Mouse (Mus musculus) midbrain, embryonic 10.5 days (tissue): Measurements from ENCODE around the gene Derl3. TPM values are rescaled to one million over a fixed set of nuclear protein-coding genes. Genes with fewer than 3 reads are reported as not detected.
"Not testable (repeated sequence)": the region's sequence is repeated elsewhere in the genome, so short reads cannot be mapped to it uniquely, and the experiment has no call there.

Experiments
- DNase-seq: peaks from one replicate; pipeline ENCODE4 v3.0.0-alpha.2; 2017; ENCODE audit warnings: low spot score
- H3K27ac ChIP-seq: fragments of 300-500 bp; sonication (generic); replicated peaks from 2 replicates; pipeline ENCODE4 v1.5.1; 2016; ENCODE audit warnings: mild to moderate bottlenecking
- H3K27me3 ChIP-seq: fragments of 300-500 bp; sonication (generic); 2 replicates; pipeline ENCODE4 v1.6.1; 2016; ENCODE audit warnings: low read depth, mild to moderate bottlenecking; ENCODE audit not compliant: poor library complexity, severe bottlenecking
- H3K36me3 ChIP-seq: fragments of 300-500 bp; sonication (generic); 2 replicates; pipeline ENCODE4 v1.6.1; 2016; ENCODE audit warnings: mild to moderate bottlenecking, moderate library complexity
- H3K4me1 ChIP-seq: fragments of 300-500 bp; sonication (generic); 2 replicates; pipeline ENCODE4 v1.6.1; 2016
- H3K4me3 ChIP-seq: fragments of 300-500 bp; sonication (generic); 2 replicates; pipeline ENCODE4 v1.5.1; 2016; ENCODE audit warnings: mild to moderate bottlenecking, moderate library complexity
- H3K9me3 ChIP-seq: fragments of 300-500 bp; sonication (generic); replicated peaks from 2 replicates; pipeline ENCODE4 v1.6.1; 2016; ENCODE audit warnings: mild to moderate bottlenecking
- WGBS: fragments of 180-500 bp; shearing (Covaris S2); methylation state at CpG from one replicate; pipeline ENCODE4 v1.1.7; 2016; 5-methylcytosine and 5-hydroxymethylcytosine counted together
- polyA plus RNA-seq: library from polyadenylated mRNA; unstranded; fragments of >200 nt; fragmentation: Nextera tagmentation; extraction: Ambion mirVana; gene quantifications from 2 replicates; pipeline ENCODE4 v1.2.1, GENCODE M21; 2016

Derl3 gene
- polyA plus RNA-seq, 1 experiment from 2014 or later: 1.4 TPM

GRCm38 (mm10) chr10:75880351-75880750 lies 12.9 kb upstream of the Derl3 start:
- Histone ChIP-seq H3K4me3 (no peak overlapping the region), H3K4me1 (peaks cover 21% of the 10 kb centered on the region), H3K36me3 (no peaks in the 10 kb centered on the region), H3K9me3 (no peaks in the 10 kb centered on the region), H3K27me3 (peaks cover 7% of the 10 kb centered on the region; the same call in 1 of the 2 replicates), H3K27ac (no peak overlapping the region)
- WGBS: 93% methylated on average over 10 of the region's 10 CpGs
- DNase-seq: no peak

GRCm38 (mm10) chr10:75880771-75881577 lies 12.2 kb upstream of the Derl3 start:
- Histone ChIP-seq H3K9me3 (no peaks in the 10 kb centered on the region), H3K4me1 (peaks cover 21% of the 10 kb centered on the region), H3K4me3 (no peak overlapping the region), H3K27ac (peak overlapping the region; percentile 28; the same call in 1 of the 2 replicates), H3K36me3 (no peaks in the 10 kb centered on the region), H3K27me3 (peaks cover 7% of the 10 kb centered on the region; the same call in 1 of the 2 replicates)
- WGBS: 70% methylated on average over 6 of the region's 6 CpGs
- DNase-seq: no peak

- H3K4me3 ChIP-seq: 0 out of 2 replicates have a peak overlapping the region, but pooled peaks have one; percentile 14
- H3K27me3 ChIP-seq: peaks cover 7% of the 10 kb centered on the region; the same call in 1 of the 2 replicates
These were observed 11.4 kb upstream of the Derl3 start for GRCm38 (mm10) chr10:75881578-75882432.

GRCm38 (mm10) chr10:75882433-75883231 lies 10.6 kb upstream of the Derl3 start:
- 2% methylated on average over 15 of the region's 15 CpGs for WGBS
- Histone ChIP-seq H3K36me3 (no peaks in the 10 kb centered on the region), H3K4me3 (peak overlapping the region; percentile 35), H3K27me3 (peaks cover 7% of the 10 kb centered on the region; the same call in 1 of the 2 replicates), H3K9me3 (no peaks in the 10 kb centered on the region), H3K27ac (peak overlapping the region; percentile 38; the same call in 1 of the 2 replicates), H3K4me1 (peaks cover 21% of the 10 kb centered on the region)
- DNase-seq: no peak

More at GRCm38 (mm10) chr10:75881578-75882432, 11.4 kb upstream of the Derl3 start:
- Histone ChIP-seq H3K4me1 (peaks cover 21% of the 10 kb centered on the region), H3K36me3 (no peaks in the 10 kb centered on the region), H3K27ac (peak overlapping the region; percentile 38; the same call in 1 of the 2 replicates), H3K9me3 (no peaks in the 10 kb centered on the region)
- DNase-seq: no peak
- 14% methylated on average over 20 of the region's 20 CpGs for WGBS

GRCm38 (mm10) chr10:75883232-75883552 lies 10.0 kb upstream of the Derl3 start:
- Histone ChIP-seq H3K27ac (no peak overlapping the region), H3K9me3 (no peaks in the 10 kb centered on the region), H3K4me1 (peaks cover 21% of the 10 kb centered on the region), H3K27me3 (peaks cover 7% of the 10 kb centered on the region; the same call in 1 of the 2 replicates), H3K36me3 (no peaks in the 10 kb centered on the region), H3K4me3 (peak overlapping the region; percentile 35)
- peak; percentile 73 for DNase-seq
- 1% methylated on average over 10 of the region's 10 CpGs for WGBS

GRCm38 (mm10) chr10:75884742-75885141 lies 8.5 kb upstream of the Derl3 start:
- WGBS: 95% methylated on average over 8 of the region's 8 CpGs

GRCm38 (mm10) chr10:75887504-75887903 lies 5.7 kb upstream of the Derl3 start:
- not testable (repeated sequence) for H3K4me3 ChIP-seq, H3K36me3 ChIP-seq, H3K27me3 ChIP-seq, DNase-seq, H3K9me3 ChIP-seq, H3K27ac ChIP-seq
- peaks cover 23% of the 10 kb centered on the region for H3K4me1 ChIP-seq
- 91% methylated on average over 5 of the region's 5 CpGs for WGBS

More at GRCm38 (mm10) chr10:75884742-75885141, 8.5 kb upstream of the Derl3 start:
- Histone ChIP-seq H3K9me3 (no peaks in the 10 kb centered on the region), H3K4me3 (no peak overlapping the region), H3K27ac (no peak overlapping the region), H3K36me3 (no peaks in the 10 kb centered on the region), H3K27me3 (peaks cover 7% of the 10 kb centered on the region; the same call in 1 of the 2 replicates), H3K4me1 (peaks cover 31% of the 10 kb centered on the region)
- DNase-seq: no peak

- H3K27me3 ChIP-seq: no peaks in the 10 kb centered on the region
- H3K27ac ChIP-seq: peak overlapping the region; percentile 43; the same call in 1 of the 2 replicates
- peaks cover 8% of the 10 kb centered on the region for H3K36me3 ChIP-seq
- no peaks in the 10 kb centered on the region for H3K9me3 ChIP-seq
- H3K4me3 ChIP-seq: no peak overlapping the region
- WGBS: 58% methylated on average over 8 of the region's 8 CpGs
- no peak for DNase-seq
- peaks cover 29% of the 10 kb centered on the region for H3K4me1 ChIP-seq
These were observed 3.6 kb upstream of the Derl3 start for GRCm38 (mm10) chr10:75889406-75890153.

GRCm38 (mm10) chr10:75894601-75895000 lies 1.4 kb downstream of the Derl3 start:
- WGBS: 86% methylated on average over 6 of the region's 6 CpGs
- no peaks in the 10 kb centered on the region for H3K27me3 ChIP-seq
- no peaks in the 10 kb centered on the region for H3K9me3 ChIP-seq
- H3K27ac ChIP-seq: no peak overlapping the region
- DNase-seq: no peak
- peaks cover 20% of the 10 kb centered on the region for H3K4me1 ChIP-seq
- peaks cover 59% of the 10 kb centered on the region for H3K36me3 ChIP-seq
- no peak overlapping the region for H3K4me3 ChIP-seq

- peaks cover 70% of the 10 kb centered on the region for H3K36me3 ChIP-seq
- no peak for DNase-seq
- no peaks in the 10 kb centered on the region for H3K9me3 ChIP-seq
- H3K27me3 ChIP-seq: no peaks in the 10 kb centered on the region
- no peak overlapping the region for H3K27ac ChIP-seq
- peaks cover 14% of the 10 kb centered on the region for H3K4me1 ChIP-seq
- whole genome bisulfite sequencing: 92% methylated on average over 5 of the region's 5 CpGs
- no peak overlapping the region for H3K4me3 ChIP-seq
These were observed 2.5 kb downstream of the Derl3 start for GRCm38 (mm10) chr10:75895730-75896129.

- H3K4me3 ChIP-seq: no peak overlapping the region
- peaks cover 14% of the 10 kb centered on the region for H3K4me1 ChIP-seq
- H3K27ac ChIP-seq: no peak overlapping the region
- peaks cover 75% of the 10 kb centered on the region for H3K36me3 ChIP-seq
- no peaks in the 10 kb centered on the region for H3K9me3 ChIP-seq
- 100% methylated on average over 1 of the region's 1 CpGs for WGBS
- no peaks in the 10 kb centered on the region for H3K27me3 ChIP-seq
- DNase-seq: no peak
These were observed 3.0 kb downstream of the Derl3 start for GRCm38 (mm10) chr10:75896208-75896607.
